Mouse (Mus musculus) neutrophil, adult 83 days (primary cell): ENCODE data around the gene Lingo1. TPM values are rescaled to one million over a fixed set of nuclear protein-coding genes. Genes with fewer than 3 reads are reported as not detected.

Source experiments
- total RNA-seq, 2 experiments: library from RNA; stranded (reverse); gene quantifications; one replicate each; pipeline ENCODE4 v1.2.4; 2023

The Lingo1 gene
- not detected for total RNA-seq

GRCm38 (mm10) chr9:56795721-56796655 is at the start of gene Lingo1:
Gene Lingo1, minus strand, starts transcription at chr9:56796468.

Other genes with a start within 250 kb of the Lingo1 start
- gene Odf3l1, start 68.2 kb upstream of the Lingo1 start, total RNA-seq, result not detected
- gene Cspg4, start 68.6 kb upstream of the Lingo1 start, total RNA-seq, result not detected
- gene Snx33, start 131.9 kb upstream of the Lingo1 start, total RNA-seq, result 1 to 10 TPM; 2.1 to 3.0 TPM
- gene Imp3, start 141.0 kb upstream of the Lingo1 start, total RNA-seq, result 10 to 100 TPM; 32.2 to 35.7 TPM
- 1 to 10 TPM; 2.2 TPM for gene Snupn, start 154.4 kb upstream of the Lingo1 start, total RNA-seq
- 10 to 100 TPM; 17.1 to 17.8 TPM for gene Ptpn9, start 198.5 kb upstream of the Lingo1 start, total RNA-seq